Mouse (Mus musculus) hindbrain, embryonic 16.5 days (tissue): ENCODE results near the gene Dppa5a. TPM values are rescaled to one million over a fixed set of nuclear protein-coding genes. Genes with fewer than 3 reads are reported as not detected.
"Not testable (repeated sequence)": the region's sequence is repeated elsewhere in the genome, so short reads cannot be mapped to it uniquely, and the experiment has no call there.

ENCODE experiments used
- ATAC-seq: fragments of 200-750 bp; cut with Nextera tagmentation; 2 replicates; pipeline ENCODE4 v1.8.0; 2017; ENCODE audit warnings: moderate TSS enrichment, moderate library complexity
- H3K27ac ChIP-seq: fragments of 300-500 bp; sonication (generic); 2 replicates; pipeline ENCODE4 v1.5.1; 2014; ENCODE audit warnings: low read depth, mild to moderate bottlenecking, control low read depth, low read length, moderate library complexity
- H3K27me3 ChIP-seq: fragments of 300-500 bp; sonication (generic); replicated peaks from 2 replicates; pipeline ENCODE4 v1.6.1; 2014; ENCODE audit warnings: low read length; ENCODE audit not compliant: control insufficient read depth, insufficient read depth
- H3K36me3 ChIP-seq: fragments of 300-500 bp; sonication (generic); 2 replicates; pipeline ENCODE4 v1.6.1; 2014; ENCODE audit warnings: mild to moderate bottlenecking, low read length, moderate library complexity, mixed read lengths; ENCODE audit not compliant: control insufficient read depth, insufficient read depth
- H3K4me1 ChIP-seq: fragments of 300-500 bp; sonication (generic); 2 replicates; pipeline ENCODE4 v1.6.1; 2014; ENCODE audit warnings: low read depth, low read length; ENCODE audit not compliant: control insufficient read depth, insufficient read depth
- H3K4me2 ChIP-seq: fragments of 300-500 bp; sonication (generic); 2 replicates; pipeline ENCODE4 v1.6.1; 2014; ENCODE audit warnings: mild to moderate bottlenecking, low read length, control low read depth, moderate library complexity
- H3K4me3 ChIP-seq: fragments of 300-500 bp; sonication (generic); 2 replicates; pipeline ENCODE4 v1.5.1; 2014; ENCODE audit warnings: mild to moderate bottlenecking, low read length, control low read depth, moderate library complexity
- H3K9ac ChIP-seq: fragments of 300-500 bp; sonication (generic); 2 replicates; pipeline ENCODE4 v1.6.1; 2014; ENCODE audit warnings: low read depth, mild to moderate bottlenecking, control low read depth, low read length, moderate library complexity
- H3K9me3 ChIP-seq: fragments of 300-500 bp; sonication (generic); 2 replicates; pipeline ENCODE4 v1.6.1; 2014; ENCODE audit warnings: mild to moderate bottlenecking, low read length, moderate library complexity; ENCODE audit not compliant: control insufficient read depth
- WGBS: fragments of 180-500 bp; shearing (Covaris S2); extraction: QIAGEN DNeasy Blood & Tissue Kit; methylation state at CpG from one replicate; pipeline ENCODE4 v1.1.7; 2014; 5-methylcytosine and 5-hydroxymethylcytosine counted together
- polyA plus RNA-seq: library from polyadenylated mRNA; unstranded; fragments of >200 nt; fragmentation: Nextera tagmentation; extraction: Ambion mirVana; gene quantifications from 2 replicates; pipeline ENCODE4 v1.2.1, GENCODE M21; 2015

The Dppa5a gene
- polyA plus RNA-seq, 1 experiment from 2014 or later, result 6.4 TPM

- H3K27ac ChIP-seq, result no peak within 1 kb of the TSS
- no peak within 1 kb of the TSS for H3K9ac ChIP-seq
- WGBS, result 92% methylated on average over 8 of the region's 8 CpGs
- no peaks in the 10 kb centered on the region for H3K36me3 ChIP-seq
- no peaks in the 10 kb centered on the region for H3K27me3 ChIP-seq
- H3K4me2 ChIP-seq, result no peak within 1 kb of the TSS
- no peak for ATAC-seq
- no peaks in the 10 kb centered on the region for H3K4me1 ChIP-seq
- H3K9me3 ChIP-seq, result no peaks in the 10 kb centered on the region
- H3K4me3 ChIP-seq, result no peak within 1 kb of the TSS
Measured at GRCm38 (mm10) chr9:78355611-78356010, 12.4 kb downstream of the Dppa5a start, which contains the start of gene Gsta2. Gsta2 (minus strand) TSS chr9:78355788.

GRCm38 (mm10) chr9:78354665-78355578, 13.1 kb downstream of the Dppa5a start:
- WGBS, result 81% methylated on average over 11 of the region's 11 CpGs
- no peaks in the 10 kb centered on the region for H3K27me3 ChIP-seq
- no peaks in the 10 kb centered on the region for H3K4me1 ChIP-seq
- no peaks in the 10 kb centered on the region for H3K9me3 ChIP-seq
- no peak overlapping the region for H3K4me3 ChIP-seq
- H3K36me3 ChIP-seq, result no peaks in the 10 kb centered on the region
- no peak overlapping the region for H3K27ac ChIP-seq
- no peak for ATAC-seq
- H3K9ac ChIP-seq, result no peak overlapping the region
- no peak overlapping the region for H3K4me2 ChIP-seq

DNA sequence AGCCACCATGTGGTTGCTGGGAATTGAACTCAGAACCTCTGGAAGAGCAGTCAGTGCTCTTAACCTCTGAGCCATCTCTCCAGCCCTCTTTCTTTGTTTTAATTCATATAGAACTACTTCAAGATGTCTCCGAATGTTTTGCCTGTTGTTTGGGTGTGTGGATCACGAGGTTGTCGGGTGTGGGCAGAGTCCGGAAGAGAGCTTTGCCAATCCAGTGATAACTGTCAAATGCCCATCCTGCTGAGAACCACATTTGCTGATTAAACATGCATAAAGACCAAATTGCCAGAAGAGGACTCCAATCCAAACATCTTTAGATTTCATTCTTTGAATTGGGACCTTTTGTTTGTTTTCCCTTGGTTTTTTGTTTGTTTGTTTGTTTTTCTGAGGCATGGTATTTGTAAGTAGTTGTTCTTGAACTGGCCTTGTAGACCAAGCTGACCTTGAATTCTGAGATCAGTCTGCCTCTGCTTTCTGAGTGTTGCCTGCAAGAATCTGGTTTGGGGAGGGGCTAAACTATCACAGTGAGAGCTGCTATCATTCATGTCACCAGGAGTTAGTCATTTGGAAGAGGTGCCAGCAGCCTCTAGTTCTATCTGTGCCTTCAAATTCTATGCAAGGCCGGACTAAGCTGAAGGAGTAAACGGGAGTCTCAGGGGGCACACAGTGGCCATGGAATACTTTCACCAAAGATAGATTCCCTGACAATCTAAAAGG, 16.3 kb downstream of the Dppa5a start:
- Histone ChIP-seq H3K36me3 (no peaks in the 10 kb centered on the region), H3K9ac (no peak overlapping the region), H3K27ac (no peak overlapping the region), H3K9me3 (no peaks in the 10 kb centered on the region), H3K4me3 (no peak overlapping the region), H3K4me2 (no peak overlapping the region), H3K27me3 (no peaks in the 10 kb centered on the region), H3K4me1 (no peaks in the 10 kb centered on the region)
- 84% methylated on average over 6 of the region's 6 CpGs for whole genome bisulfite sequencing
- no peak for ATAC-seq

GRCm38 (mm10) chr9:78350007-78350406, 18.0 kb downstream of the Dppa5a start:
- H3K27ac ChIP-seq, H3K4me1 ChIP-seq, H3K36me3 ChIP-seq, ATAC-seq, H3K27me3 ChIP-seq, H3K4me2 ChIP-seq, H3K9ac ChIP-seq, H3K9me3 ChIP-seq, H3K4me3 ChIP-seq: not testable (repeated sequence)

- not testable (repeated sequence) for H3K9me3 ChIP-seq, H3K4me2 ChIP-seq, H3K9ac ChIP-seq, H3K4me1 ChIP-seq, H3K36me3 ChIP-seq, H3K27me3 ChIP-seq, H3K27ac ChIP-seq, ATAC-seq, H3K4me3 ChIP-seq
- WGBS, result 82% methylated on average over 3 of the region's 3 CpGs
Measured at GRCm38 (mm10) chr9:78349141-78349540, 18.8 kb downstream of the Dppa5a start.

- WGBS, result 70% methylated on average over 5 of the region's 6 CpGs
Measured at GRCm38 (mm10) chr9:78348206-78349004, 19.6 kb downstream of the Dppa5a start.

DNA sequence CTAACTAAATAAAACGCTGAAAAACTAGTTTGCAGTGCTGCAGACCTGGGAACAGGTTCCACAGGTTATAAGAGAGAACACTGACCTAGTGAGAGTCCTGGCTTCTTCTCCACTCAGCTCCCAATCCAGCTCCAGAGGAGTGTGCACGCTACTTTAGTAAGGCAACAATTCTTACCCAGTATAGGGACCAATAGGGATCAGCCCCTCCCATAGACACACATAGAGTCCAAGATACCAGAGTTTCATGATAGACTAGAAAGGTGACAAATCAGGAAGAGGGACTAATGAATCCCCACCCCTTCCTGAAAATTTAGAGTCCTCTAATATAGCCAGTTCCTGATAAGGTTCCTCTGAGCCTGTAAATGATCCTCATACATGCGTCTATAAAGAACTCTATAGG, 21.0 kb downstream of the Dppa5a start:
- no peaks in the 10 kb centered on the region for H3K36me3 ChIP-seq
- no peaks in the 10 kb centered on the region for H3K27me3 ChIP-seq
- ATAC-seq, result no peak
- H3K4me2 ChIP-seq, result no peak overlapping the region
- no peak overlapping the region for H3K9ac ChIP-seq
- WGBS, result 88% methylated on average over 3 of the region's 3 CpGs
- H3K9me3 ChIP-seq, result no peaks in the 10 kb centered on the region
- no peak overlapping the region for H3K27ac ChIP-seq
- no peaks in the 10 kb centered on the region for H3K4me1 ChIP-seq
- H3K4me3 ChIP-seq, result no peak overlapping the region

More at GRCm38 (mm10) chr9:78348206-78349004, 19.6 kb downstream of the Dppa5a start:
- not testable (repeated sequence) for H3K36me3 ChIP-seq, H3K4me2 ChIP-seq, H3K4me3 ChIP-seq, H3K4me1 ChIP-seq, H3K27me3 ChIP-seq, ATAC-seq, H3K27ac ChIP-seq, H3K9me3 ChIP-seq, H3K9ac ChIP-seq

GRCm38 (mm10) chr9:78345235-78345634, 22.7 kb downstream of the Dppa5a start:
- ATAC-seq, H3K36me3 ChIP-seq, H3K4me2 ChIP-seq, H3K4me1 ChIP-seq, H3K4me3 ChIP-seq, H3K27ac ChIP-seq, H3K9me3 ChIP-seq, H3K27me3 ChIP-seq, H3K9ac ChIP-seq: not testable (repeated sequence)
- 73% methylated on average over 4 of the region's 4 CpGs for WGBS

GRCm38 (mm10) chr9:78343055-78343454, 24.9 kb downstream of the Dppa5a start:
- WGBS, result 87% methylated on average over 9 of the region's 9 CpGs
- H3K9ac ChIP-seq, result not testable (repeated sequence)

More at GRCm38 (mm10) chr9:78343055-78343454, 24.9 kb downstream of the Dppa5a start:
- H3K36me3 ChIP-seq, H3K4me3 ChIP-seq, H3K27ac ChIP-seq, H3K27me3 ChIP-seq, H3K9me3 ChIP-seq, H3K4me1 ChIP-seq, ATAC-seq, H3K4me2 ChIP-seq: not testable (repeated sequence)
